ENCODE assay signal across 7 mouse cellular contexts in genomic region chr14:32085486-32086201, GRCm38 (mm10). TPM values are rescaled to one million over a fixed set of nuclear protein-coding genes. Genes with fewer than 3 reads are reported as not detected.
DNase-seq lines count a peak whose midpoint lies in the region; ATAC-seq and TF ChIP-seq lines count a peak whose summit lies in the region.

Gene Dph3 (minus strand): TSS chr14:32085729.

- TF ChIP-seq POLR2A in small intestine, adult 2 months (IDR thresholded peaks at IDR 0.05; ENCODE audit: low read depth, low read length), result peak; percentile 86; the same call in 1 of the 2 replicates

- no peaks in the 10 kb centered on the region for H3K27me3 ChIP-seq in embryonic facial prominence, embryonic 10.5 days (replicated peaks; ENCODE audit: low read depth, poor library complexity, severe bottlenecking)
- no peaks in the 10 kb centered on the region for H3K27me3 ChIP-seq in intestine, postnatal 0 days (replicated peaks; ENCODE audit: control insufficient read depth, insufficient read depth, low read length)
- H3K27me3 ChIP-seq in midbrain, embryonic 12.5 days, result no peaks in the 10 kb centered on the region
- H3K27me3 ChIP-seq in small intestine, adult 2 months (ENCODE audit: control insufficient read depth, insufficient read depth, low read length), result no peaks in the 10 kb centered on the region

- intact Hi-C loops in left cerebral cortex, postnatal 4 days (cut with DNase I), result no loop called here

- H3K27ac ChIP-seq in embryonic facial prominence, embryonic 10.5 days (replicated peaks), result peak within 1 kb of the TSS; percentile 87
- peak within 1 kb of the TSS; percentile 91 for H3K27ac ChIP-seq in intestine, postnatal 0 days (ENCODE audit: low read depth, low read length)
- H3K27ac ChIP-seq in midbrain, embryonic 12.5 days (replicated peaks), result peak within 1 kb of the TSS; percentile 77
- H3K27ac ChIP-seq in small intestine, adult 2 months (ENCODE audit: insufficient read depth, low read depth, low read length), result peak within 1 kb of the TSS; percentile 87

- peak within 1 kb of the TSS; percentile 74 for H3K4me3 ChIP-seq in embryonic facial prominence, embryonic 10.5 days
- H3K4me3 ChIP-seq in intestine, postnatal 0 days (ENCODE audit: low read depth, low read length), result peak within 1 kb of the TSS; percentile 70
- peak within 1 kb of the TSS; percentile 67 for H3K4me3 ChIP-seq in midbrain, embryonic 12.5 days
- peak within 1 kb of the TSS; percentile 76 for H3K4me3 ChIP-seq in small intestine, adult 2 months (ENCODE audit: low read depth, low read length)

- under 1% methylated on average over 43 of the region's 43 CpGs for WGBS in embryonic facial prominence, embryonic 10.5 days
- WGBS in intestine, postnatal 0 days, result under 1% methylated on average over 43 of the region's 43 CpGs
- under 1% methylated on average over 43 of the region's 43 CpGs for WGBS in midbrain, embryonic 12.5 days
- under 1% methylated on average over 43 of the region's 43 CpGs for WGBS in small intestine, adult 2 months

- H3K4me2 ChIP-seq in intestine, postnatal 0 days (replicated peaks; ENCODE audit: low read depth), result peak within 1 kb of the TSS; percentile 79
- H3K4me2 ChIP-seq in midbrain, embryonic 12.5 days (replicated peaks), result peak within 1 kb of the TSS; percentile 75

- peak; percentile 98 for ATAC-seq in intestine, postnatal 0 days
- ATAC-seq in midbrain, embryonic 12.5 days (ENCODE audit: low FRiP score, low read depth), result peak; percentile 98

- no peaks in the 10 kb centered on the region for H3K9me3 ChIP-seq in embryonic facial prominence, embryonic 10.5 days
- H3K9me3 ChIP-seq in intestine, postnatal 0 days (ENCODE audit: control insufficient read depth), result no peaks in the 10 kb centered on the region
- no peaks in the 10 kb centered on the region for H3K9me3 ChIP-seq in midbrain, embryonic 12.5 days

- peaks cover 25% of the 10 kb centered on the region for H3K36me3 ChIP-seq in embryonic facial prominence, embryonic 10.5 days (replicated peaks)
- H3K36me3 ChIP-seq in intestine, postnatal 0 days (ENCODE audit: control insufficient read depth, insufficient read depth), result peaks cover 11% of the 10 kb centered on the region
- peaks cover 24% of the 10 kb centered on the region for H3K36me3 ChIP-seq in midbrain, embryonic 12.5 days
- peaks cover 19% of the 10 kb centered on the region for H3K36me3 ChIP-seq in small intestine, adult 2 months (ENCODE audit: control insufficient read depth, insufficient read depth, low read length)

- DNase-seq in adrenal gland, postnatal 10 days, result peak; percentile 99
- peak; percentile 98 for DNase-seq in embryonic facial prominence, embryonic 10.5 days (ENCODE audit: low spot score)
- peak; percentile 83 for DNase-seq in gonadal fat pad, adult 2 months (ENCODE audit: low read depth)
- DNase-seq in left cerebral cortex, postnatal 4 days, result peak; percentile 99

- H3K4me1 ChIP-seq in embryonic facial prominence, embryonic 10.5 days, result peaks cover 35% of the 10 kb centered on the region
- H3K4me1 ChIP-seq in intestine, postnatal 0 days (replicated peaks; ENCODE audit: control insufficient read depth, insufficient read depth, low read length), result 0 out of 2 replicates have a peak, but pooled peaks cover 6% of the 10 kb centered on the region
- peaks cover 15% of the 10 kb centered on the region for H3K4me1 ChIP-seq in midbrain, embryonic 12.5 days
- peaks cover 3% of the 10 kb centered on the region; the same call in 1 of the 2 replicates for H3K4me1 ChIP-seq in small intestine, adult 2 months (ENCODE audit: control insufficient read depth, insufficient read depth, insufficient read length, low read length)

- H3K9ac ChIP-seq in intestine, postnatal 0 days (ENCODE audit: low read depth, low read length), result peak within 1 kb of the TSS; percentile 57
- peak within 1 kb of the TSS; percentile 71 for H3K9ac ChIP-seq in midbrain, embryonic 12.5 days (replicated peaks)

- TF ChIP-seq CTCF in intestine, postnatal 0 days (IDR thresholded peaks at IDR 0.05; ENCODE audit: low read depth), result peak; percentile 77
- peak; percentile 39; the same call in 1 of the 2 replicates for TF ChIP-seq CTCF in small intestine, adult 2 months (IDR thresholded peaks at IDR 0.05; ENCODE audit: extremely low read depth, insufficient read length, insufficient replicate concordance, low read depth, low read length)

RNA-seq across cellular contexts. Expression of gene Dph3, which starts in this region (rescaled TPM):
- total RNA-seq in adrenal gland, postnatal 10 days (2021), result 10 to 100 TPM; 63.0 to 64.2 TPM
- polyA plus RNA-seq in embryonic facial prominence, embryonic 10.5 days (2016; fragmentation: Nextera tagmentation; extraction: Ambion mirVana), result 98.8 and 102 TPM in 2 replicates
- 36.7 and 41.9 TPM in 2 replicates for polyA plus RNA-seq in gonadal fat pad, adult 2 months (2012; rRNA removed)
- 103 and 111 TPM in 2 replicates for polyA plus RNA-seq in intestine, postnatal 0 days (2015; fragmentation: Nextera tagmentation; extraction: Ambion mirVana)
- 10 to 100 TPM; 41.4 to 45.5 TPM for total RNA-seq in left cerebral cortex, postnatal 4 days (2021)
- 76.9 and 79.5 TPM in 2 replicates for polyA plus RNA-seq in midbrain, embryonic 12.5 days (2016; fragmentation: Nextera tagmentation; extraction: Ambion mirVana)
- 7.7 and 9.0 TPM in 2 replicates for polyA plus RNA-seq in small intestine, adult 2 months (2012; rRNA removed)

Comparison
In these comparisons a context has a peak if more than half of its experiments do, and no peak if none do; other contexts are left out.
1. Peak in every context shown above with its lines: DNase-seq, ATAC-seq, H3K4me3 ChIP-seq and H3K27ac ChIP-seq.